In the genomic region with DNA sequence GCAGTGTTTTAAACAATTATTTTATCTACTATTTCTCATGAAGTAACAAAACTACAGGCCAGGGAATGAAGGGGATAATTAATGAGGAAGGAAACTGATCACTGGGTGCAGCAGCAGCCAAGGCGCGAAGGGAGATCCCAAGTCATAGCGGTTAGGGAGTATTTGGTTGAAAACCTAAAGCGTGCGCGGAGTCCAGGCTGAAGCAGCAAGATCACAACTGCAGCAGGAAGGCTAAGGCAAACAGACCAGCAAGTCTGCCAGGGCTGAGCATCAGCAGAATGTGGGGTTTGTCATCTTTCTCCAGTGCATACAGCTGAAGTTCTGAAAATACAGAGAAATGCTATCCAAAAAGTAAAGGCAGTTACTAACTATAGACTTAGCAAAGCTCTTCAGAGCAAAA, we compare ENCODE assay signal across 24 mouse cellular contexts.
DNase-seq lines count a peak whose midpoint lies in the region; ATAC-seq and TF ChIP-seq lines count a peak whose summit lies in the region.
"Had no signal": no experiment of that assay in that cellular context is flagged by ENCODE, and none has a peak within 500 bp of the region (broad histone marks: within the 10 kb centered on the region; RNA-seq: fewer than 3 reads in every experiment).

No protein-coding gene starts in this region.

- DNase-seq in intestine, embryonic 14.5 days (ENCODE audit: low spot score): peak; percentile 51
- DNase-seq in right cerebral cortex, adult 18-20 months: peak; percentile 17
- no peak for DNase-seq in right cerebral cortex, postnatal 36 days (ENCODE audit: low spot score in 2 of 2)
- no peak for DNase-seq in cerebellum, adult 18-20 months
- DNase-seq in ovary, adult 18-20 months (ENCODE audit: low spot score): no peak
- DNase-seq: adrenal gland, postnatal 10 days; cerebellum, adult 11-12 months; cerebellum, postnatal 10 days; gastrocnemius, adult 2 months; gastrocnemius, postnatal 36 days; kidney, adult 2 months; kidney, postnatal 4 days; layer of hippocampus, postnatal 36 days; lung, postnatal 4 days; midbrain, embryonic 14.5 days; thymus, postnatal 4 days had no signal

- no peak overlapping the region for H3K9ac ChIP-seq in intestine, embryonic 14.5 days (ENCODE audit: low read length)
- H3K9ac ChIP-seq in intestine, postnatal 0 days (ENCODE audit: low read depth, low read length): no peak overlapping the region
- no peak overlapping the region for H3K9ac ChIP-seq in embryonic facial prominence, embryonic 15.5 days
- no peak overlapping the region for H3K9ac ChIP-seq in stomach, embryonic 16.5 days (ENCODE audit: low read length)
- H3K9ac ChIP-seq: forebrain, embryonic 13.5 days; limb, embryonic 12.5 days had no signal

- no peak overlapping the region for H3K4me2 ChIP-seq in intestine, embryonic 14.5 days (ENCODE audit: low read length)
- no peak overlapping the region for H3K4me2 ChIP-seq in intestine, postnatal 0 days (replicated peaks; ENCODE audit: low read depth)
- H3K4me2 ChIP-seq in embryonic facial prominence, embryonic 15.5 days (replicated peaks): no peak overlapping the region
- no peak overlapping the region for H3K4me2 ChIP-seq in stomach, embryonic 16.5 days (ENCODE audit: low read depth, low read length)
- H3K4me2 ChIP-seq: forebrain, embryonic 13.5 days; limb, embryonic 12.5 days had no signal

- no peak overlapping the region for H3K27ac ChIP-seq in intestine, embryonic 14.5 days (ENCODE audit: low read depth)
- no peak overlapping the region for H3K27ac ChIP-seq in intestine, postnatal 0 days (ENCODE audit: low read depth, low read length)
- H3K27ac ChIP-seq in embryonic facial prominence, embryonic 15.5 days (replicated peaks): peak overlapping the region; percentile 34; the same call in 1 of the 2 replicates
- H3K27ac ChIP-seq in stomach, embryonic 16.5 days (ENCODE audit: low read length): peak overlapping the region; percentile 1; the same call in 1 of the 2 replicates
- H3K27ac ChIP-seq: forebrain, embryonic 13.5 days; gastrocnemius, adult 2 months; hindbrain, postnatal 0 days; limb, embryonic 12.5 days had no signal

- peaks cover 27% of the 10 kb centered on the region for H3K4me1 ChIP-seq in intestine, embryonic 14.5 days (replicated peaks; ENCODE audit: control insufficient read depth, insufficient read depth, low read length)
- H3K4me1 ChIP-seq in intestine, postnatal 0 days (replicated peaks; ENCODE audit: control insufficient read depth, insufficient read depth, low read length): no peaks in the 10 kb centered on the region
- peaks cover 8% of the 10 kb centered on the region; the same call in 1 of the 2 replicates for H3K4me1 ChIP-seq in embryonic facial prominence, embryonic 15.5 days
- peaks cover 3% of the 10 kb centered on the region; the same call in 1 of the 2 replicates for H3K4me1 ChIP-seq in stomach, embryonic 16.5 days (ENCODE audit: control insufficient read depth, insufficient read depth, low read length)

- no peak for ATAC-seq in intestine, embryonic 14.5 days (replicated peaks; ENCODE audit: low FRiP score, low TSS enrichment, low read depth)
- no peak for ATAC-seq in intestine, postnatal 0 days
- ATAC-seq in embryonic facial prominence, embryonic 15.5 days (ENCODE audit: insufficient number of reproducible peaks, low FRiP score, low TSS enrichment, low read depth): no peak
- ATAC-seq in stomach, embryonic 16.5 days (ENCODE audit: insufficient read depth, low FRiP score): peak; percentile 49; the same call in 1 of the 2 replicates
- ATAC-seq: forebrain, embryonic 13.5 days; hindbrain, postnatal 0 days; Patski had no signal

- no peak overlapping the region for H3K4me3 ChIP-seq in intestine, embryonic 14.5 days (ENCODE audit: low read depth, low read length)
- H3K4me3 ChIP-seq in intestine, postnatal 0 days (ENCODE audit: low read depth, low read length): no peak overlapping the region
- no peak overlapping the region for H3K4me3 ChIP-seq in embryonic facial prominence, embryonic 15.5 days (replicated peaks)
- H3K4me3 ChIP-seq in stomach, embryonic 16.5 days (replicated peaks; ENCODE audit: low read length): no peak overlapping the region
- H3K4me3 ChIP-seq: forebrain, embryonic 13.5 days; gastrocnemius, adult 2 months; limb, embryonic 12.5 days; megakaryocyte, embryonic 14.5 days had no signal

- no peaks in the 10 kb centered on the region for H3K9me3 ChIP-seq in intestine, embryonic 14.5 days (ENCODE audit: control insufficient read depth, low read length)
- no peaks in the 10 kb centered on the region for H3K9me3 ChIP-seq in intestine, postnatal 0 days (ENCODE audit: control insufficient read depth)
- no peaks in the 10 kb centered on the region for H3K9me3 ChIP-seq in embryonic facial prominence, embryonic 15.5 days (replicated peaks)
- no peaks in the 10 kb centered on the region for H3K9me3 ChIP-seq in stomach, embryonic 16.5 days (replicated peaks; ENCODE audit: control insufficient read depth, low read length)
- H3K9me3 ChIP-seq: forebrain, embryonic 13.5 days; limb, embryonic 12.5 days; megakaryocyte, embryonic 14.5 days had no signal

- no peaks in the 10 kb centered on the region for H3K27me3 ChIP-seq in intestine, embryonic 14.5 days (replicated peaks; ENCODE audit: control insufficient read depth, insufficient read depth, low read length)
- no peaks in the 10 kb centered on the region for H3K27me3 ChIP-seq in intestine, postnatal 0 days (replicated peaks; ENCODE audit: control insufficient read depth, insufficient read depth, low read length)
- no peaks in the 10 kb centered on the region for H3K27me3 ChIP-seq in embryonic facial prominence, embryonic 15.5 days
- H3K27me3 ChIP-seq in stomach, embryonic 16.5 days (ENCODE audit: control insufficient read depth, insufficient read depth, low read length): no peaks in the 10 kb centered on the region
- H3K27me3 ChIP-seq: forebrain, embryonic 13.5 days; limb, embryonic 12.5 days; megakaryocyte, embryonic 14.5 days; Patski had no signal

- 58% methylated on average over 6 of the region's 6 CpGs for WGBS in intestine, embryonic 14.5 days
- whole genome bisulfite sequencing in intestine, postnatal 0 days: 88% methylated on average over 6 of the region's 6 CpGs
- WGBS in embryonic facial prominence, embryonic 15.5 days: 83% methylated on average over 6 of the region's 6 CpGs
- 71% methylated on average over 6 of the region's 6 CpGs for WGBS in stomach, embryonic 16.5 days

- no peaks in the 10 kb centered on the region for H3K36me3 ChIP-seq in intestine, embryonic 14.5 days (ENCODE audit: control insufficient read depth, insufficient read depth, low read length)
- no peaks in the 10 kb centered on the region for H3K36me3 ChIP-seq in intestine, postnatal 0 days (ENCODE audit: control insufficient read depth, insufficient read depth)
- H3K36me3 ChIP-seq in embryonic facial prominence, embryonic 15.5 days: no peaks in the 10 kb centered on the region
- H3K36me3 ChIP-seq in stomach, embryonic 16.5 days (ENCODE audit: control insufficient read depth, insufficient read depth, low read length): no peaks in the 10 kb centered on the region
- H3K36me3 ChIP-seq: limb, embryonic 12.5 days had no signal

- TF ChIP-seq CTCF in intestine, postnatal 0 days (IDR thresholded peaks at IDR 0.05; ENCODE audit: low read depth): no peak

Comparison
In these comparisons a context has a peak if more than half of its experiments do, and no peak if none do; other contexts are left out.
1. DNase-seq: peak in intestine, embryonic 14.5 days (single experiment) and right cerebral cortex, adult 18-20 months (single experiment); none in right cerebral cortex, postnatal 36 days (0 of 2), cerebellum, adult 18-20 months (0 of 2) and ovary, adult 18-20 months (single experiment).
2. H3K27ac ChIP-seq: peak in embryonic facial prominence, embryonic 15.5 days (single experiment) and stomach, embryonic 16.5 days (single experiment); none in intestine, embryonic 14.5 days (single experiment) and intestine, postnatal 0 days (single experiment).